Mouse (Mus musculus) adrenal gland, postnatal 36 days (tissue): ENCODE data around the gene Vamp2. TPM values are rescaled to one million over a fixed set of nuclear protein-coding genes. Genes with fewer than 3 reads are reported as not detected.

ENCODE experiments used
- DNase-seq, 2 experiments: peaks; one replicate each; pipeline ENCODE4 v3.0.0; 2021; ENCODE audit warnings: mixed read lengths in 1 of 2
- total RNA-seq, 2 experiments: library from RNA; stranded (reverse); gene quantifications; 2 replicates each; pipeline ENCODE4 v1.2.3; 2021

Gene Vamp2
- total RNA-seq, 2 experiments from 2014 or later = 116 to 130 TPM

DNA sequence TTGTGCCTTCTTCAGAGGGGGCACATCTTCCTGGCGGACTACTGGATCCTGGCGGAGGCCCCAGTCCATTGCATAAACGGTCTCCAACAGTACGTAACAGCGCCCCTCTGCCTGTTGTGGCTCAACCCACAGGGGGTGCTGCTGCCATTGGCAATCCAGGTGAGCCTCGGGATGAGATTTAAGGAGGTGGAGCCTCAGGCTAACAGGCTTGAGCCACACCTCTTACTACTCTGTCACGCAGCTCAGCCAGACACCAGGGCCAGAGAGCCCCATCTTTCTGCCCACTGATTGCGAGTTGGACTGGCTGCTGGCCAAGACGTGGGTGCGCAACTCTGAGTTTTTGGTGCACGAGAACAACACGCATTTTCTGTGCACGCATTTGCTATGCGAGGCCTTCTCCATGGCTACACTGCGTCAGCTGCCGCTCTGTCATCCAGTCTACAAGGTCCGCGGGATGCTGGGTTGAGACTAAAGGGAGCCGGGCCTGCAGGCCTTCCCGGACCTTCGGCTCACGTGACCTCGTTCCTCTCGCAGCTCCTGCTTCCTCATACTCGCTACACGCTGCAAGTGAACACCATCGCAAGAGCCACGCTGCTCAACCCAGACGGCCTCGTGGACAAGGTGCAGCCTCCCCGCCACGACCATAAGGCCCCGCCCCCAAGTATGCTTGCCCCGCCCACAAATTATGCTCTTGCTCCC, 45.8 kb downstream of the Vamp2 start:
- peak; percentile 69 to 72 for DNase-seq

DNA sequence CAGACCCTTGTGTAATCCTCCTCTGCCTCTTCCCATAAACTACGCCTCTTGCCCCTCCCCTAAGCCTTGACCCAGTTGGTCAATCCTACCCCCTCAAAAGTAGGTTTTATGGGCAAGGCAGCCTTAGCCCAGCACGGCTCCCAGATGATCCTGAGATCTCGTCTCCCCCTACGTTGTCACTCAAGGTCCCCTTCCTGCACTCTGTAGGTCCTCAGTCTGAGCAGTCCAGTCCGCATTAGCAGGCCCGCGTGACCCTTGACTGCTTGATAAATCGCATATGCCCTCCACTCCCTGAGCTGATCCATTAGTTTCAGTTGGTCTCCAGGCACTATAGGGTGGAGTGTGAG, 46.3 kb downstream of the Vamp2 start:
- DNase-seq = no peak

DNA sequence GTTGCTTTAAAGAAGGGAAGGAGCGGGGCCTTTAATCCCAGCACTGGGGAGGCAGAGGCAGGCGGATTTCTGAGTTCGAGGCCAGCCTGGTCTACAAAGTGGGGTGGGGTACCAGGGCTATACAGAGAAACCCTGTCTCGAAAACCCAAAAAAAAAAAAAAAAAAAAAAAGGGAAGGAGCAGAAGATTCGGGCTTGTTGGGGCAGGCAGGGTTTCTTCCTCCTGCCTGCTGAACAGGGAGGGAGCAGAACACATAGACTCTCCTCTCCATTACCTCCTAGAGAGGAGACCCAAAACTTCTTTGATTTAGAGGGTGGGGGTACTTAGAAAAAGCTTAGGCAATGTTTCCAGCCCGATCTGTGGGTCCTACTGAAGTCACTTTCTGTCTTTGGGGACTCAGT, 47.1 kb downstream of the Vamp2 start:
- no peak for DNase-seq

Other genes starting within 250 kb of the Vamp2 start
- 10 to 100 TPM; 58.4 to 81.8 TPM for gene Ndel1, start 216.6 kb upstream of the Vamp2 start, total RNA-seq
- gene Rnf222, start 199.9 kb upstream of the Vamp2 start, total RNA-seq = under 1 TPM in 1 of 2 experiments, not detected in 1; 0.13 TPM
- 1,000 to 10,000 TPM; 1,232 to 1,254 TPM for gene Rpl26, start 186.9 kb upstream of the Vamp2 start, total RNA-seq
- gene Odf4, start 161.4 kb upstream of the Vamp2 start, total RNA-seq = under 1 TPM in 1 of 2 experiments, not detected in 1; 0.46 TPM
- 10 to 100 TPM; 14.8 to 19.9 TPM for gene Arhgef15, start 131.0 kb upstream of the Vamp2 start, total RNA-seq
- gene Slc25a35, start 120.4 kb upstream of the Vamp2 start, total RNA-seq = 10 to 100 TPM; 28.8 to 36.4 TPM
- gene Rangrf, start 113.3 kb upstream of the Vamp2 start, total RNA-seq = 10 to 100 TPM; 22.5 to 23.3 TPM
- 10 to 100 TPM; 28.3 to 30.6 TPM for gene Pfas, start 80.0 kb upstream of the Vamp2 start, total RNA-seq
- gene Ctc1, start 72.6 kb upstream of the Vamp2 start, total RNA-seq = 10 to 100 TPM; 19.5 to 28.9 TPM
- 1 to 10 TPM; 5.0 to 6.4 TPM for gene Aurkb, start 42.8 kb upstream of the Vamp2 start, total RNA-seq
- gene Borcs6, start 28.8 kb upstream of the Vamp2 start, total RNA-seq = 10 to 100 TPM; 26.4 to 30.4 TPM
- gene Tmem107, start 17.7 kb upstream of the Vamp2 start, total RNA-seq = 10 to 100 TPM; 13.5 to 17.5 TPM
- gene Per1, start 6.7 kb downstream of the Vamp2 start, total RNA-seq = 100 to 1,000 TPM; 112 to 153 TPM
- gene Hes7, start 31.9 kb downstream of the Vamp2 start, total RNA-seq = under 1 TPM; 0.17 to 0.26 TPM
- gene 9130213A22Rik, start 34.1 kb downstream of the Vamp2 start, total RNA-seq = under 1 TPM; 0.50 to 0.76 TPM
- 1 to 10 TPM in 1 of 2 experiments, under 1 TPM in 1; 0.63 to 1.1 TPM for gene Aloxe3, start 37.4 kb downstream of the Vamp2 start, total RNA-seq
- gene Alox12b, start 68.5 kb downstream of the Vamp2 start, total RNA-seq = not detected
- not detected for gene Alox8, start 109.4 kb downstream of the Vamp2 start, total RNA-seq
- not detected for gene Gucy2e, start 148.5 kb downstream of the Vamp2 start, total RNA-seq
- gene Cntrob, start 235.3 kb downstream of the Vamp2 start, total RNA-seq = 1 to 10 TPM; 5.9 to 7.1 TPM
- gene Trappc1, start 235.5 kb downstream of the Vamp2 start, total RNA-seq = 10 to 100 TPM; 62.0 to 79.3 TPM
- 1 to 10 TPM; 6.1 to 7.8 TPM for gene Kcnab3, start 237.8 kb downstream of the Vamp2 start, total RNA-seq